Mouse (Mus musculus): ENCODE data around the gene Tnpo1.

DNA sequence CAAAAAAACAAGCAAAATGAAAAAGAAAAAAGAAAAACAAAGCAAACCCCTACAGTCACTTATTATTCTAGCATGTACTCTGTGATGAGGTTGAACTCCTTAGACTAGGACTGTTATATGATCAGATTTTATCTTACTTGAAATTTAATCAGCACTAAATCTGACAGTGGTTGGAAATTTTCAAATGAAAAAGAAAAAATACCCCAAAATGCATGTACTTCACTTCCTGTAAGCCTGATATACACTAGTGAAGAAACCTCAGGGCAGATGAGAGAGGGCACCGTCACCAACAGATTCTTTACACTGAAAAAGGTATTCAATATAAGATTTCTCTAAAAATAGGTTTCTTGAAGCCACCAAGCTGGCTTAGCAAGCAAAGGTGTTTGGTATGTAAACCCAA lies 134.5 kb downstream of the Tnpo1 start:
- TF ChIP-seq CTCF (conservative IDR thresholded peaks at IDR 0.05; ENCODE audit: low read length), result no peak
- no peak for TF ChIP-seq NANOG (IDR thresholded peaks at IDR 0.05; ENCODE audit: borderline replicate concordance, low read length)
- no peak for TF ChIP-seq POU5F1 (IDR thresholded peaks at IDR 0.05; ENCODE audit: borderline replicate concordance, low read length)
